Mouse (Mus musculus) cerebellum, adult 11-12 months (tissue): ENCODE measurements around the gene Rnf6.
"Not testable (repeated sequence)": the region's sequence is repeated elsewhere in the genome, so short reads cannot be mapped to it uniquely, and the experiment has no call there.

Experiments used
- DNase-seq: peaks from one replicate; pipeline ENCODE4 v3.0.0; 2022

Gene Rnf6

GRCm38 (mm10) chr5:146229869-146230650 is 8.7 kb upstream of the Rnf6 start:
- DNase-seq = peak; percentile 57

- DNase-seq = no peak
Observed at GRCm38 (mm10) chr5:146227496-146227895, 6.1 kb upstream of the Rnf6 start.

GRCm38 (mm10) chr5:146223786-146224185 is 2.4 kb upstream of the Rnf6 start:
- no peak for DNase-seq

DNA sequence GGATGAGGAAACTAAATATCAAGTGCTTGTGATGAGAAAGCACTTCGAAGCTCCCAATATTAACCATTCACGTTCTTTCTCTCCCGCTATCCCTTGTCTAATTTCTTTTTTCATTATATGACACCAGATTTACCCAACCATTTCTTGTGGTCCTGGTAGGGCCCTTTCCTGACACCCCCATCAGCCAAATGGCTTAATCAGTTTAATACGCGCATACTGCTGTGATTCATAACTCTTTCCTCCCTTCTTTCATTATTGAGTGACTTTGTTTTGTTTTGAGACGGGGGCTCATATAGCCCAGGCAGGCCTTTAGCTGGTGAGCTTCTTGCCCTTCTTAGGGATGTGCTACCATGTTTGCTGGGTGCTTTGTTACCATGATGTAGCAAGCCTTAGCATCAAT is 367 bp upstream of the Rnf6 start:
- DNase-seq = no peak

DNA sequence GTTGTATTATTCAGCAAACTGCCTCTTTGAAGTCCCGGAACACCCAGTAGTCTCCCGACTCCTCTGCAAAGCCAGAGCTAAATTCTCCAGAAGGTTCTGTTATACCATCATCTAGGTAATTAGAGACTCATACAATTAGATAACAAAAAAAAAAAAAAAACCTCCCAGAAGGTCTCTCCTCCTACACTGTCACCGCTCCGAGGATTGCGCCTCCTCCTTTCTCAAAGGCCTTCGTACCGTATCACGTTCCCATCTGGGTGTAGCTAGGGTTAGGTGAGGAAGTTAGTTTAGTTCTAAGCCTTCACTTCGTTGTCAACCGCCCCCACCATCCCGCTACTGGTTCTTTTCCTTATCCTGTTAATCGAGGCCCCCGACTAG is 865 bp downstream of the Rnf6 start:
- DNase-seq = no peak

GRCm38 (mm10) chr5:146205537-146205936 is 15.8 kb downstream of the Rnf6 start:
- DNase-seq = no peak

GRCm38 (mm10) chr5:146203921-146204320 is 17.4 kb downstream of the Rnf6 start:
- no peak for DNase-seq

GRCm38 (mm10) chr5:146200580-146200979 is 20.8 kb downstream of the Rnf6 start:
- no peak for DNase-seq

GRCm38 (mm10) chr5:146199540-146199939 is 21.8 kb downstream of the Rnf6 start:
- DNase-seq = no peak

DNA sequence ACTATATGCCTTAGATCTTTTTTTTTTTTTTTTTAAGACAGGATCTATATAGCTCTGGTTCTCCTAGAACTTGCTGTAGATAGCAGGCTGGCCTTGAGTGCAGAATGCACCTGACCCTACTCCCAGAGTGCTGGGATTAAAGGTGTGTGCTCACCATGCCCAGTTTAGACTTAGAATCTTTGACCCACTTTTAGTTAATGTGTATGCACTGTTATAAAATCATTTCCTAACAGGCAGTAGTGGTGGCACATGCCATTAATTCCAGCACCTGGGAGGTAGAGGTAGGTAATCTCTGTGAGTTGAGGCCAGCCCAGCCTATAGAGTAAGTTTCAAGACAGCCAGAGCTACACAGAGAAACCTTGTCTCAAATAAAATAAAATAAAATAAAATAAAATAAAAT is 22.3 kb downstream of the Rnf6 start:
- DNase-seq = no peak

GRCm38 (mm10) chr5:146193360-146193759 is 28.0 kb downstream of the Rnf6 start:
- DNase-seq = peak; percentile 53

DNA sequence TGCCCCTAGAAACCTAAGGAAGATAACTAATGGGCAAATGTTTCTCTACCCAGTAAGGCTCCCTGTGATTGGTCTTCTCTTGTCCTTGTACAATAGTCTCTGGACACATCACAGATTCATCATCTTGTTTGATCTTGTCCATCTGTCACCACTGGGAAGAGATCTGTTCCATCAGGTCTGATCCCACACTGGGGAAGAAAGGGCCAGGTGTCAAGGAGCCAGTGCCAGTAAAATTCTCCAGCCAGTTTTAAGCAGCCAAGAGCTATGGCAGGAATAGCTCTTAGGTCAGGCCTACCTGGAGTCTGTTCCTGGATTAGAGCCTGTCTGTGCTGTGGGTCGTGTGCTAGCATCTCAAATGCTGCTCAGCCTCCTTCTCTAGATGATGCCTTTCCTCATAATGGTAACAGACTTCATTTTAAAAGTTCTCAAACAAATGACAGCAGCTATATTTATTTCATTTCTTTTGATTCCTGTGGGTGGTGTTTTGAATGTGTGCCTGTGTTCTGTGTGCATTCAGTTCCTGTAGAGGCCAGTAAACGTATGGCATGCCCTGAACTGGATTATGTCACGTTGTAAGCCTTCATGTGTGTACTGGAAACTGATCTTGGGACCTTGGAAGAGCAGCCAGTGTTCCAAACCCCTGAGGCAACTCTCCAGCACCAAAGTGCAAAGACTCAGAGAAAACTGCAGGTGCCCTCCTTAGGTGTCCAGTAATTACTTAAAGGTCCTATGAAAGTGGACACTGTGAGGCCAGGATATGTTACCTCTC is 30.7 kb downstream of the Rnf6 start:
- peak; percentile 89 for DNase-seq

GRCm38 (mm10) chr5:146190093-146190492 is 31.3 kb downstream of the Rnf6 start:
- DNase-seq = no peak

GRCm38 (mm10) chr5:146188712-146189111 is 32.6 kb downstream of the Rnf6 start:
- peak; percentile 67 for DNase-seq

DNA sequence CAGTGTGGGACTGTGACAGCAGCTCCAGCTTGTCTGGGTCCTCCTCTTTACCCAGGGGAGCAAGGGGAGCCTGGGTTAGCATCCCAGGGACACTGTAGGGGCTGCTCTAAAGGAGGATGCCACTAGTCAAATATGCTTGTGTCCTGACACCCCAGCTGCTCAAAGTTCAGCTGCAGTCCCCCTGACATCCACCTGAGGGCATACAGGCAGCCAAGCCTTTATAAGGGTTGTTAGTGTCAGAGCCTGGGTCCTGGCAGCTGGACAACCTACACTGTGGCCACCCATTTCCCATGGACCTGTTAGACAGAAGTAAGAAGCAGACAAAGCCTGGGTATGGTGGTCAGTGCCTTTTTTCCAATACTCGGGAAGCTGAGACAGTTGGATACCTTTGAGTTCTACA is 33.2 kb downstream of the Rnf6 start:
- no peak for DNase-seq

DNA sequence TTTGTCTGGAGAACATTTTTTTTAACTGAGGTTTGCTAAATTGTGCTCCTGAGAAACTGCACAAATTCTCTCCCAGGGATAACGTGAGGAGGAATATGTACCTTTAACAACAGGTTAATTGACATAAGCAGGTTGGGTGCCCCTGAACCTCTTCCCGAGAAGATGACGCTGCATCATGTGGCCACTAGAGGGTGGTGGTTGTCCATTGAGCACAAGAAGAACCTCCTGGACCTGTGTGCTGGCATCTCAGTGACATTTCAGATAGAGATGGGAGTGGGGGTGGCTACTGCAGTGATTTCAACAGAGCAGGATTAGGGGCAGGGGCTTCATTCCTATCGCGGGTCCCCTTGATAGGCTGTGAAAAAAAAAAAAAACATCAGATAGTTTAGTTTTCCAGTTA is 33.9 kb downstream of the Rnf6 start:
- peak; percentile 80 for DNase-seq

GRCm38 (mm10) chr5:146185204-146185603 is 36.2 kb downstream of the Rnf6 start, which contains the start of gene 1700001J03Rik:
1700001J03Rik (minus strand) TSS chr5:146185304.
- not testable (repeated sequence) for DNase-seq

GRCm38 (mm10) chr5:146172744-146173143 is 48.6 kb downstream of the Rnf6 start:
- peak; percentile 44 for DNase-seq

GRCm38 (mm10) chr5:146170621-146171020 is 50.7 kb downstream of the Rnf6 start, which contains the start of gene Gm6309:
Gm6309 (minus strand) TSS chr5:146170721.
- DNase-seq = not testable (repeated sequence)

- not testable (repeated sequence) for DNase-seq
Observed at GRCm38 (mm10) chr5:146160439-146160838, 60.9 kb downstream of the Rnf6 start, which contains the start of gene Gm5565. Gm5565 (minus strand) TSS chr5:146160539.
